Mouse (Mus musculus) small intestine, adult 2 months (tissue): ENCODE measurements around the gene Cfap99. TPM values are rescaled to one million over a fixed set of nuclear protein-coding genes. Genes with fewer than 3 reads are reported as not detected.

Experiments
- H3K27ac ChIP-seq: fragments of 200-500 bp; 2 replicates; pipeline ENCODE4 v1.5.1; 2012; ENCODE audit warnings: low read depth, low read length, control low read depth, inconsistent platforms; ENCODE audit not compliant: insufficient read depth
- H3K27me3 ChIP-seq: fragments of 200-500 bp; 2 replicates; pipeline ENCODE4 v1.6.1; 2012; ENCODE audit warnings: mild to moderate bottlenecking, moderate library complexity, low read length, inconsistent platforms; ENCODE audit not compliant: control insufficient read depth, insufficient read depth
- H3K36me3 ChIP-seq: fragments of 200-500 bp; 2 replicates; pipeline ENCODE4 v1.6.1; 2012; ENCODE audit warnings: mild to moderate bottlenecking, low read length, control low read depth, inconsistent platforms; ENCODE audit not compliant: control insufficient read depth, insufficient read depth
- H3K4me1 ChIP-seq: fragments of 200-500 bp; 2 replicates; pipeline ENCODE4 v1.6.1; 2012; ENCODE audit warnings: low read length, inconsistent platforms, mixed read lengths; ENCODE audit not compliant: control insufficient read depth, insufficient read depth, insufficient read length
- H3K4me3 ChIP-seq: fragments of 200-500 bp; 2 replicates; pipeline ENCODE4 v1.5.1; 2012; ENCODE audit warnings: low read depth, mild to moderate bottlenecking, control low read depth, inconsistent platforms, low read length, moderate library complexity
- CTCF ChIP-seq: fragments of 200-500 bp; IDR thresholded peaks from 2 replicates; pipeline ENCODE4 v1.5.1; 2012; ENCODE audit warnings: low read depth, mild to moderate bottlenecking, control low read depth, inconsistent platforms, low read length, moderate library complexity, mixed read lengths; ENCODE audit not compliant: insufficient replicate concordance, insufficient read length; ENCODE audit errors: extremely low read depth
- POLR2A ChIP-seq: fragments of 200-500 bp; IDR thresholded peaks from 2 replicates; pipeline ENCODE4 v1.6.1; 2012; ENCODE audit warnings: low read depth, mild to moderate bottlenecking, control low read depth, inconsistent platforms, low read length, moderate library complexity
- WGBS: fragments of 180-500 bp; shearing (Covaris S2); methylation state at CpG from one replicate; pipeline ENCODE4 v1.1.7; 2018; 5-methylcytosine and 5-hydroxymethylcytosine counted together
- polyA plus RNA-seq: library from polyadenylated mRNA; depleted of rRNA; stranded (reverse); fragments of >200 nt; gene quantifications from 2 replicates; pipeline ENCODE4 v1.2.3, GENCODE M21; 2012

Gene Cfap99
- polyA plus RNA-seq, 1 experiment: not detected

DNA sequence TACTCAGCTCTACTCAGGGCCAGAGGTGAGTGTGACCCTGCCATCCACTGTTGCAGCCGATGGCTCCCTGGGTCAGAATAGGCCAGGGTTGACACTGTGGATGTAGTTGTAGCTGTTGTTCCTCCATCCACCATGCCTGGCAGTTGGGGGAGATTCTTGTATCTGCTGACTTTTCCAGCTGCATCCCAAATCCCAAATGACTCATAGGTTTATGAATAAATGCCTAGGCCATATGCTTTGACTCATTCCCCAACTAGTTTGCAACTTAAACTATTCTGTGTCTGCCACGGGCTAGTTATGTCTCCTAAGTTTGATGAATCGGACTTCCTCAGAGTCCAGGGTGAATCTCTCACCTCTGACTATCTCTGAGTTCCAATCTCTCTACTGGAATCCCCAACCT is 71.9 kb downstream of the Cfap99 start:
- WGBS: 93% methylated on average over 3 of the region's 3 CpGs
- no peaks in the 10 kb centered on the region for H3K4me1 ChIP-seq

DNA sequence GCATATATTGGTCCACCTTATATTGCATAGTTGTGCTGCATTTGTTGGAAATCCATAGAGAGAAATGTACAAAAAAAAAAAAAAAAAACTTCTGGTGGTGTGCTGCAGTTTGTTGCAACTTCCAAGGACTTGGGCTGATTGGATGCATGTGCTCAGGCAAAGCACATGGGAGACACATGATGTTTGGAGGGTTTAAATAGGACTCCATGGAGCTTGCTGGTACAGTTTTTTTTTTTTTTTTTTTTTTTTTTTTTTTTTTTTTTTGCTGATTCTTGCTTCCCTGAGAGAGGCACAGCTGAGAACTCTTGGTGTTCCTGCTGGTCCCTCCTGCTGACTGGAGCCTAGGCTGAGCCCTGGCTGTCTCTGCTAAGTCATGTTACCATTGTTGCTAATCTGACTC is 74.7 kb downstream of the Cfap99 start:
- TF ChIP-seq POLR2A: no peak
- no peak for TF ChIP-seq CTCF
- Histone ChIP-seq H3K4me1 (no peaks in the 10 kb centered on the region), H3K4me3 (no peak overlapping the region)

More for the DNA sequence above, 71.9 kb downstream of the Cfap99 start:
- H3K27ac ChIP-seq: no peak overlapping the region
- peaks cover 15% of the 10 kb centered on the region for H3K36me3 ChIP-seq
- no peak for TF ChIP-seq CTCF
- TF ChIP-seq POLR2A: no peak
- no peak overlapping the region for H3K4me3 ChIP-seq
- no peaks in the 10 kb centered on the region for H3K27me3 ChIP-seq

DNA sequence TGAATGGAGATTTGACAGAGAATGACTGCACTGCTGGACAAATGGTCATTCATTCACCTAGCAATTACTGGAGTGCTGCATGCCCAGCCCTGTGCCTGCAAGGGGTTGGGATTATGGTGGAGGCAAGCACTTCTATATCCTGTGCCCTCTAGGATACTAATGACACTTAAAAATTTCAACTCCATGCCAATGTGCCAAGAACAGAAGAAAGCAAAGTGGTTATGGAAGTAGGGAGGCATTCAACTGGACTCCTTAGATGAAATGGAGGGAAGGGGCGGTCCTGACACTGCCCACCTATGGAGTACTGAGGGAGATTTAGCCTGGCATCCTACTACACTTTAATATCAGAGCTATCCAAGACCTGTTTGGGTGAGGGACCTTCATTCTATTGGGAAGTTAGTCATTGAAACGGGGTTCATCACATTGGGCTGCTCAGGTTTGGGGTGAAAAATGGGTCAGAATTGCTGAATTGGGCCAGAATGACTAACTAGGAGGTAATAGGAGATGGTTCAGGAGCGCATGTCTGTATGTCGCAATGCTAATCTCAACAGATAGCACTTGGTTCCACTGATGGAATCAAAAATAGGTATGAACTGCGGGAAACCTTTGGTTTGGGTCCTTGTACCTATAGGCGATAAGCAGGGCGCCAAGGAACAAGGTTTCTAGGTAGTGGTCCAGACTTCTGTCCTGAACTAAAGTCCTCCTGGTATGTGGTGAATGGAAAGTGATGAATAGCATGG is 80.3 kb downstream of the Cfap99 start:
- Histone ChIP-seq H3K36me3 (no peaks in the 10 kb centered on the region), H3K4me3 (peak overlapping the region; percentile 80), H3K27me3 (no peaks in the 10 kb centered on the region), H3K4me1 (peaks cover 12% of the 10 kb centered on the region; the same call in 1 of the 2 replicates), H3K27ac (peak overlapping the region; percentile 23)
- 55% methylated on average over 7 of the region's 7 CpGs for WGBS
- no peak for TF ChIP-seq CTCF
- TF ChIP-seq POLR2A: no peak

More for the DNA sequence above, 74.7 kb downstream of the Cfap99 start:
- Histone ChIP-seq H3K36me3 (peaks cover 4% of the 10 kb centered on the region), H3K27ac (no peak overlapping the region), H3K27me3 (no peaks in the 10 kb centered on the region)

DNA sequence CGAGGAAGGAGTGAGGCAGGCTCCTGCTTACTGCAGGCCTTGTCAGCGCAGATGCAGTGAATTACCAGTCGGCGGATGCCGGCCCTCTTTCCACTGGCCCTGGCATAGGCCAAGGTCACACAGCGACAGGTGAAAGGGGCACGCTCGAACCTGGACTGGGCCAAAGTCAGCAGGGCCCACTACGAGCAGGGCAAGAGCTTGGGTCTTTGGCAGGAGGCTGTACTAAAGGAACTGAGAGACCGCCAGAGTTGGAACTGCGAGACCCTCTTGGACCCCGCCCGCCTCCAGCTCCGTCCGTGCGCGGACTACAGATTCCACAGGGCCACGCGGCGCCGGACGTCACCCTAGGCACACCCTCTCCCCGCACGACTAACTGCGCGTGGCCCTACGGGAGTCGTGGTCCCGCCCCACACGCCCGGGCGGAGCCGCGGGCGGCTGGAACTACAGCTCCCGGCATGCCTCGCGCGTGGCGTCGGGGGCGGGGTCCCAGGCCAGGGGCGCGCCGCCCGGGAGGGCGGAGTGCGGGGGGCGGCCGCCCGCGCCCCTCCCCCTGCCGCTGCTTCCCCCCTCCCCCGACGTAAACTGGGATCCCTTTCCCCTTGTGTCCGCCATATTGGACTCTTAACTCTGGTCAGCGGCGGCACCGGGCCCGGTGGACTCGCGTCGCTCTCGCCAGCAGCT is 81.1 kb downstream of the Cfap99 start, which contains the start of gene Fam193a:
Gene Fam193a, plus strand, starts transcription at position 593 of the 681 bp plus-strand sequence.
- 1% methylated on average over 61 of the region's 64 CpGs for WGBS
- Histone ChIP-seq H3K4me3 (peak within 1 kb of the TSS; percentile 89), H3K27me3 (no peaks in the 10 kb centered on the region), H3K27ac (peak within 1 kb of the TSS; percentile 23), H3K36me3 (no peaks in the 10 kb centered on the region), H3K4me1 (peaks cover 12% of the 10 kb centered on the region; the same call in 1 of the 2 replicates)
- TF ChIP-seq POLR2A (peak; percentile 32; the same call in 1 of the 2 replicates), CTCF (no peak)

DNA sequence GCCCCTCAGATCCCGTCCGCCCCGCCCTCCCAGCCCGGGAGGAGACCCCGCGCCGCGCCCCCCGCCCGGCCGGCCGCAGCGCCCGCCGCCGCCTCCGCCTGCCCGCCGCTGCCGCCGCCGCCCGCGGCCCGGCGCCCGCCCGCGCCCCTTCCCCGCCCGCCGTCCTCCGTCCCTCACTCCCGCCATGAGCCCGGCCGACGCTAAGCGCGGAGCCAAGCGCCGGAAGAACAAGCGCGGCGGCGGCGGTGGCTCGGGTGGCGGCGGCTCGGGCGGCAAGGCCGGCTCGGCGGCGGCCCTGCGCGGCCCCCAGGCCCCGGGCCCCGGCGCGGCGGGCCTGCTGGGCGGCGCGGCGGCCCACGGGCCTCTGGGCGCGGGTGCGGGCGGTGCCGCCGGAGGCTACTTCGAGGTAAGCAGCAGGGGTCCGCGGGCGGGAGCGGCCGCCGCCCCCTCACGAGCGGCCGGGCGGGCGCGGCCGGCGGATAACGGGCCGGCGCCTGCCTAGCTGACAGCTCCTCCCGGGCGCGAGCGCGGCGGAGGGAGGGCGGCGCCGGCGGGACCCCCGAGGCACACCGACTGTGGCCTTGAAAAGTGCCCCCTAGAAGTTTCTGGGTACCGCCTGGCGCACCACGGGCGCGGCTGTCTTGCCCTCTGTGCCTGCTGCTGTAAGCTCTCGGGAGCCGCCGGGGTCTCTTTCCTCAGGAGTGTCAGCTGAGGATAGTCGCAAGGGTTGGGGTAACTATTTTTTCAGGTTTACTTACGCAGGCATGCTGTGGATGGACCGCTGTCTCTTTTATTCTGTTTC is 81.8 kb downstream of the Cfap99 start:
- Histone ChIP-seq H3K4me3 (peak overlapping the region; percentile 89), H3K27me3 (no peaks in the 10 kb centered on the region), H3K27ac (no peak overlapping the region), H3K4me1 (peaks cover 12% of the 10 kb centered on the region; the same call in 1 of the 2 replicates), H3K36me3 (no peaks in the 10 kb centered on the region)
- 3% methylated on average over 107 of the region's 114 CpGs for WGBS
- TF ChIP-seq POLR2A (no peak), CTCF (no peak)

DNA sequence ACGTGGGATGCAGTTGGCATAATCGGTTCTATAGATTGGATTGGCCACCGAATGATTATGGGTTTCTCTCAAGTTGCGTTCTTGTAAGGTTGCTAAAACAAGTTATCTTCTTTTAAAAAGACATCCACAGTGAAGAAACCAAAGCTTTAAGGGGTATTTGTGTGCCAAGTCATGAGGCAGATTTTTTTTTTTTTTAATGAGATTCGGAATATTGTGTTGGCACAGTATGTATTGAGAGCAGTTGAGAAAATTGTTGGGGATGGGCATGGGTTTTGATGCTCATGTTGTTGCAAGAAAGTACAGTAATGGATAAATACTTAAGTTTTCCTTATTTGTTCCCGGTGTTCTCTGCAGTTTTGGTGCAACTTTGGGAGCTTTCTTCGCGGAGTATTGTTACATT is 82.4 kb downstream of the Cfap99 start:
- H3K27me3 ChIP-seq: no peaks in the 10 kb centered on the region
- H3K36me3 ChIP-seq: no peaks in the 10 kb centered on the region
- WGBS: 27% methylated on average over 8 of the region's 8 CpGs
- peak overlapping the region; percentile 89 for H3K4me3 ChIP-seq
- no peak for TF ChIP-seq CTCF
- peaks cover 12% of the 10 kb centered on the region; the same call in 1 of the 2 replicates for H3K4me1 ChIP-seq
- H3K27ac ChIP-seq: no peak overlapping the region

DNA sequence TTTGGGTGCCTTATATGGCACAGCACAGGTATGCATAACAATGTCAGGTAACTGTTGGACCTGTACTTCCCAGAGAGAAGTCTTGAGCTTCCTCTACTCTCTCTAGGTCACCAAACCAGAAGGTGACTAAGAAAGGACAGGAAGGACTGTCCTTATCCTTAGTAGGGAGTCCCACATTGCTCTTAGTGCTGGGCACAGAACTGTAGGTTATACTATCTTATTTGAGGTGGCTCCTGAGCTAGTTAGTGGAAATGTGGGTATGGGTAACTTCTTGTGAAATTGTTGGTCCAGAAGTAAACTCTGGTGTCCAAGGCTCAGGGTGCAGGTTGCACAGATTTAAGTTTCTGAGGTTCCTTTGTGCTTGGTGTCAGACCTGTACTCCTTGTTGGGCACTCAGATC is 83.7 kb downstream of the Cfap99 start:
- H3K4me3 ChIP-seq: no peak overlapping the region
- no peak for TF ChIP-seq CTCF
- no peak for TF ChIP-seq POLR2A
- H3K27ac ChIP-seq: no peak overlapping the region
- H3K27me3 ChIP-seq: no peaks in the 10 kb centered on the region
- peaks cover 12% of the 10 kb centered on the region; the same call in 1 of the 2 replicates for H3K4me1 ChIP-seq
- H3K36me3 ChIP-seq: no peaks in the 10 kb centered on the region
